Mouse (Mus musculus): Measurements from ENCODE around the gene Rab40c.

DNA sequence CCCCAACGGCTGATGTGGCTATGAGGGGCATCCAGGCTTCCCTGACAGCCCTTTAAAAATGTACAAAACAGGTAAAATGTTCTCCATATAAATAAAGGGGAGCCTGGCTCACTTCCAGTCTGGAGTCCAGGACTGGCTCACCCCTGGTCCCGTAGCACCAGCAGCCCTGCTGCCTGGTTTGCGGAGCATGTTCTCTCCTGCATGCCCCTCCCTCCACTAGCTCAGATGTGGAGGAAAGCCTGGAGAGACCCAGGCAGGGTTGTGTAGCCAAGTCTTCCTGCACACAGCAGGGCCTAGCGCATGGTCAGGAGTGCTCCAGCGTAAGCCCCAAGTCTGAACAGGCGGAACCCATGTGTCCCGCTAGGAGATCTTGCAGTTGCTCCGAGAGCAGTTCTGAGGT is 36.3 kb downstream of the Rab40c start:
- TF ChIP-seq CTCF (IDR thresholded peaks at IDR 0.05; ENCODE audit: low read depth) (no peak), EP300 (IDR thresholded peaks at IDR 0.05; ENCODE audit: low read depth) (no peak)
